Mouse (Mus musculus): ENCODE results near the gene Ubash3b.

Gene Ubash3b

DNA sequence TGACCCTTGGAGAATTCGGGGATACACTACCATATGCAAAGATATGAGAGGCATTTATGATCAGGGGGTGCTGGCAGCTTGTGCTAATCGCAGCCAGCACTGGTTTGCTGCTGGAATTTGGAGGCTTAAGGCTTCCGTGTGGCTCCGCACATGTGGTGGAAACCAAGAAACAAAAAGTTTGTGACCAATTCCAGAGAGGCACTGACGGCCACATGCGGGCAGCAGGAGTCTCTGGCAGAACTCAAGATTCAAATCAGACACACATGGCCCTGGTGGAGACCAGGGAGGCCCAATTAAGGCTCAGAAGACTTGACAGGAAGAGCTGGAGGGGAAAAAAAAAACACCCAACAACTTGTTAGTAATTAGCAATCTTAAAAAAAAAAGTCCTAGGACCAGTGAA is 63.4 kb downstream of the Ubash3b start:
- DNase-seq (ENCODE audit: low read depth, low spot score): no peak

DNA sequence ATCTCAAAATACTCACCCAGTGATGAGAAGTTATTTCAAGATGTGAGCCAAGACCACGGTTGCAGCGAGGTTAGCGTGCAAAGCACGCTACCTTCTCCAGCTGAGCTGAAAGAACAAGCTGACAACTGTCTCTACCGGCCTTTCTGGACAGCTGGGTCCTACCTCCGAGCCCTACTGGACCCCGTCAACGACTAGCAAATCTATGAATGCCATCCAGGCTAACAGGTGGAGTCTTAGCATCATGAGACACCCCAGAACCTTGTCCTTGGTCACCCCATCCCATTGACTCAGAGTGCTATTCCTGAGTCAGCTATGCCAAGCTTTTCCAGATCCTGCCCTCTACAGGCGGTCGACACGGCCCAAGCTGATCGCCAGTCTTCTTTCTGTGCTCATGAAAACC is 69.5 kb downstream of the Ubash3b start:
- no peak for DNase-seq (ENCODE audit: low read depth, low spot score)

GRCm38 (mm10) chr9:41091187-41091586 is 70.3 kb downstream of the Ubash3b start:
- no peak for DNase-seq (ENCODE audit: low read depth, low spot score)

GRCm38 (mm10) chr9:41087831-41088383 is 73.6 kb downstream of the Ubash3b start:
- no peak for DNase-seq (ENCODE audit: low read depth, low spot score)

GRCm38 (mm10) chr9:41084191-41084901 is 77.2 kb downstream of the Ubash3b start:
- no peak for DNase-seq (ENCODE audit: low read depth, low spot score)

DNA sequence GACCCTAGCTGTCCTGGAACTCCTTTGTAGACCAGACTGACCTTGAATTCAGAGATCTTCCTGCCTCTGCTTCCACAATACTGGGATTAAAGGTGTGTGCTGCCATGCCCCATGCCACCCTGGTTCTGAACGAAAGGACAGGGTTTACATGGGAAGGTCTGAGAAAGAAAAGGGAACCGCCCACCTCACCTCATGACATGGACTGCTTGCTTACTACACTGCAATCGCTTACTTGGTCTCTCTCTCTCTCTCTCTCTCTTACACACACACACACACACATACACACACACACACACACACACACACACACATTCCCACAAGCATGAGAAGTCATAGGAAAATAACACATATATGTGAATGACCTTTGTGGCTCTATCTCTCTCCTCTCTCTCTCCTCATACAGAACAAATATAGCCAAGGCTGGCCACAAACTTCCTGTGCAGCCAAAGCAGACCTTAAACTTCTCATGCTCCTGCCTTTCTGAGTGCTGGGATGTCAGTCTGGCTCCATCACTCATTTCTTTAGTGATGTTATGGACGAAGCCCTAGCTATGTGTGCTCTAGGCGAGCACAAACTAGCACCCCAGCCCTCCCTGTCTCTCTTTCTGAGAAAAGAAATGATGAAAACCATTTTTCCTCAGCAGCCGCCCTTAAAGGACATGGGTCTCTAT is 78.0 kb downstream of the Ubash3b start:
- DNase-seq (ENCODE audit: low read depth, low spot score): no peak

GRCm38 (mm10) chr9:41082891-41083290 is 78.6 kb downstream of the Ubash3b start:
- no peak for DNase-seq (ENCODE audit: low read depth, low spot score)

DNA sequence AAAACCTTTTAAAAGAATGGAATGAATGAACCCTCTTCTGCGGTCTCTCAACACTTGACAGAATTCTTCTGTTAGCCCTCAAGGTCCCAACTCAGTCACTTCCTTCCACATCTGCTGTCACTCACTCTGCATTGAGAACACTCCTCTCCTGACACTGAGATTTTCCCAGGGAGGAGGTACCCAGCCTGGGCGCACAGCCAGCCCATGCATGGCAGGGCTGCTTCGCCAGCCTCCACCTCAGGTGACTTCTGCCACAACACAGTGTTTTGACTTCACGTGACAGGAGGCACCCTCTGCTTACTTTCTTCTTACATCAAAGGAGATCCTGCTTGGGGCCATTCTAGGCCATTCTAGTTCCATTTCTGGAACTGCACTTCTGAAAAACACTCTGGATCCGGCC is 80.6 kb downstream of the Ubash3b start:
- DNase-seq (ENCODE audit: low read depth, low spot score): no peak

GRCm38 (mm10) chr9:41079428-41080155 is 81.9 kb downstream of the Ubash3b start:
- DNase-seq (ENCODE audit: low read depth, low spot score): no peak

- no peak for DNase-seq (ENCODE audit: low read depth, low spot score)
These were observed 83.3 kb downstream of the Ubash3b start for GRCm38 (mm10) chr9:41078198-41078597.

DNA sequence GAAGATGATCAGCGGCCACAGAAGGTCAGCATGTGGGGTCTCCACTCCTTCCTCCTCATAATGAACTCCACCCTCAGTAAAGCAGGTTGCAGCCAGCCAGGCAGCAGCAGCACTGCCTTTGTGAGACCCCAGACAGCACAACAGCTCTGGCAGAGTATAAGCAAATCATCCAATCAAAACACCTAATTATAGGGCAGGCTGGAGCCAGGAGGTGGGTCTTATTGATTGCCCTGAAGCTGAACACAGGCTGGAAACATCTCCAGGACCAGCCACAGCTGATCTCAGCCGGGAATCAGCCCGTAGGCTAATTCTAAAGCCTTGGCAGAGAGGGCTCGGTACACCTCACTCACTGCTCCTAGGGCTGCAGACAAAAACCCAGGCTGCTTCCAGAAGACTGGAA is 85.3 kb downstream of the Ubash3b start:
- DNase-seq (ENCODE audit: low read depth, low spot score): no peak

DNA sequence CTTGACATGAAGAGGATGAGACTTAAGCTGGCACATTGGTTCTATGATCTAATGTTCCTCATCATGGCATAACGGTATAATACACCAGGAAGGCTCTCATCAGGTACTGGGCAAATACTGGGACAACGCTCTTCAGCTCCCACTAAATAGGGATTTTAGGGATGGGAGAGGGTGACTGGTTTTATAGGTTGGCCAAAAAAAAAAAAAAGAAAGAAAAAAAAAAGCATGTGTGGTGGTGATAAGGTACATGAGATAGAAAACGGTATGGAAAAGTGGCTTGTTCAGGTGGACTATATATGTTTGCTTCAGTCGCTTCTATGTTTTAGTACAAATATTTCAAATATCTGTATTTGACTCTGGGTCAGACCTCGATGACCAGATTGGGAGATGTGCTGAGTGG is 86.0 kb downstream of the Ubash3b start:
- DNase-seq (ENCODE audit: low read depth, low spot score): no peak

DNA sequence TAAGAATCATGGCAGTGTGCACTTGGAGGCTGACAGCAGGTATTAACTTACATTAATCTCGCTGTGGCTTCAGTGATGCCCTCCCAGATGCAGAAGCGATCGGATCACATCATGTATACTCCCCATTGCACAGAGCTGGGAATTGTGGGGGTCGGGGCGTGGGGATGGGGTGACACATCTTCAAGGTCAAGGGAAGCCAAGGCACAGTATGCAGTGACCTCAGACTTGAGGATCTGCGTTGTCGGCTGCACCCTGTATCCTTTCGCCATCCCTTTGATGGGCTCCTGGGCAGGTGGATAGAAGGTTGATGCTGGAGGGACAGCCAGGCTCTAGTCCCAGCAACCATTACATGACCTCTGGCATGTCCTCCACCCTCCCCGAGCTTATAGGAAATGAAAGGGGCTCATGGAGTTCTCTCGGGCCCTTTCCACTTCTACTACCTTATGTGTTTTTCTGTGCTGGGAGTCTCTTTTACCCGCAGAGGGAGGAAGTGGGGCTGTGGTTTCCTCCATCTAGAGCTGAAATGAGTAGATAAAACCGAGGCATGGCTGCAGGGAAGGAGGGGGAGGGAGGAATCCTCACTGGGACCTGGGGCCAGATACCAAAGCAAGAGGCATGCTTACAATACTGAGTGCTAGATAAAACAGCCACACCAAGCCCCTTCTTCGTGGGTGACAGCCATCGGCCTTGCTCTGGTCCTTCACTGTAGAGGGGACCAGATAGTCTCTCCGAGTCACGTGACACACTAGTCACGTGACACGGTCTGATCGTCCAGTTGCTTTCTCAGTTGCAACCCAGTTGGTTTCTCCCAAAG is 88.1 kb downstream of the Ubash3b start:
- DNase-seq (ENCODE audit: low read depth, low spot score): no peak

- DNase-seq (ENCODE audit: low read depth, low spot score): no peak
These were observed 88.7 kb downstream of the Ubash3b start for GRCm38 (mm10) chr9:41072786-41073185.

DNA sequence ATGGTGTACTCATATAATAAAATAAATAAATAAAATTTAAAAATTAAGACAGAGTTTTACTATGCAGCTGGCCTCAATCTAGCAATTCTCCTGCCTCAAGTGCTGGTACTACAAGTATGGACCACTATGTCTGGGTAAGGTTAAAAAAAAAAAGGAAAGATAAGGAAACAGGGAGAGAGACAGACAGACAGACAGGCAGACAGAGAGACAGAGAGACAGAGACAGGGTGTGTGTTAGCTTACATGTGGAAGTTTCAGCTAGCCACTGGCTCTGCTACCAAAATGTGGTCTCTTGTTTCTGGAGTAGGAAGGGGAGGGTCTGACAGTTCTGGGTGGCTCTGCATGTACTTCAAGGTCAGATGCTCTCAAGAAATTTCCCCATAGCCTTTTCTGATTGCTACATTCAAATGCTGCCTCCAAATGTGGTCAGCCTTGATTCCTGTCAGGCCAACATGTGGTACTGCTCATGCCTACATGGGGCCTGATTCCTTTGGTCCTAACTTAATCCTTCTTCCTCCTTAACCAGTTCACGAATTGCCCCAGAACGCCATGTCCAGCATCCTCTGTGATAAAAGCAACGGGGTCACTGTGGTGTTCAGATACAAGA is 89.5 kb downstream of the Ubash3b start:
- no peak for DNase-seq (ENCODE audit: low read depth, low spot score)

DNA sequence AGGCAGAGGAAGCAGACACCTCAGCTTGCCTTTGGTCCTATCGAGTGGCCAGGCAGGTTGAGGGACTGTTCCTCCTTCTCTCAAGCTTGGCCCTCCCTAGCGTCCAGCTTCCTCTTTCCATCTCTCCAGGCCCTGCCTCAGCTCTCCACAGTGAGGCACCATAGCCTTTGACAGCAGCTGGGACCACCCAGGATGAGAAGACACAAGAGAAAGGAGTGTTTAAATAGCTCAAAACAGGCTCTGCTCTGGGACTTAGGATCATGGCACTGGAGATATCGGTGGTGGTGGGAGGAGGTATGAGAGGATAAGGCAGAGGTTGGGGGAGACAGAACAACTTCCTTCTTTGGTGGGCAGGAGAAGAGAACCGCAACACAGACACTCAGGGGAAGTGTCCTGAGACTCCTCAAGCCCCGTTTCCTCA is 90.7 kb downstream of the Ubash3b start:
- no peak for DNase-seq (ENCODE audit: low read depth, low spot score)

GRCm38 (mm10) chr9:41069509-41069908 is 92.0 kb downstream of the Ubash3b start:
- DNase-seq (ENCODE audit: low read depth, low spot score): no peak

DNA sequence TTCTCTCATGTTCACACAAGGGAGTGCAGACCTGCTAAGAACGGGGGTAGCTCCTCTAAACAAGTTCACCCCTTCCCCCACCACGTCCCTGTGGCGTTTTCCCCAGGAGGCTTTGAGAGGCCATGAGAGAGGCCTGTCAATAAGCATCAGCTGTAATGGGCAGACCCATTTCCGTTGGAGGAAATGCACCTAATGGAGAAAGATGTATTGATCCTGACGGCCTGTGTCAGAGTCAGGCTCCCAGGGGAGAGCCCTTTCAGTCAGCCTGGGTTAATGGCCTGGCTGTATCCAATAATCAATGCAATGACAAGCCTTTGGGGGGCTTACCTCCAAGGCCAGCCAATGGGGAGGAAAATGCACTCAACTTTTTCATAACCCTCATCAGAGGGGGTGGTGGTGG is 100.1 kb downstream of the Ubash3b start:
- no peak for DNase-seq (ENCODE audit: low read depth, low spot score)

DNA sequence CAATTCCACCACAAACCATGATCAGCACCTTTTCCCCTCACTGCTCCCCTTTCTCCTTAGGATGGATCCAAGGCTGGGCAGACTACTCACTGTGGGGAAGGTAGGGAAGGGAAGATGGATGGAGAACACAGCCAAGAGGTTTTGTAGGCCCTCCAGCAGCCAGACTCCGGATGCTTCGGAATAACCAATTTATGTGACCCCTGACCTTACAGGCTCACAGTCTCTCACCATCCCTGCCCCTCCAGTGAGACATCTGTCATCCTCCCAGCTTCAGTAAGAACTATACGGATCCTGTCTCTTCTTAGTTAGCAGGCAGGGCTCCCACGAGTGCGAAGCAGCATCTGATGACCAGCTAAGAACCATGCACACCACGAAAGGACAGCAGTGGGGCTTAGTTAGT is 100.9 kb downstream of the Ubash3b start:
- DNase-seq (ENCODE audit: low read depth, low spot score): no peak

GRCm38 (mm10) chr9:41058765-41059535 is 102.5 kb downstream of the Ubash3b start:
- DNase-seq (ENCODE audit: low read depth, low spot score): no peak

All from R1 (cell line).